Mouse (Mus musculus) midbrain, postnatal 0 days (tissue): ENCODE measurements around the gene Tbc1d1. TPM values are rescaled to one million over a fixed set of nuclear protein-coding genes. Genes with fewer than 3 reads are reported as not detected.
A peak's percentile ranks its signal among the peaks of the same experiment; 100 is the strongest.

Experiments used
- ATAC-seq: fragments of 200-750 bp; cut with Nextera tagmentation; 2 replicates; pipeline ENCODE4 v1.8.0; 2017; ENCODE audit warnings: moderate number of reproducible peaks, mild to moderate bottlenecking, moderate TSS enrichment, moderate library complexity; ENCODE audit not compliant: low FRiP score
- DNase-seq: peaks from one replicate; pipeline ENCODE4 v3.0.0-alpha.2; 2015; ENCODE audit warnings: low spot score
- H3K27ac ChIP-seq: fragments of 300-500 bp; sonication (generic); 2 replicates; pipeline ENCODE4 v1.5.1; 2014; ENCODE audit warnings: low read depth, mild to moderate bottlenecking, low read length, mixed read lengths
- H3K27me3 ChIP-seq: fragments of 300-500 bp; sonication (generic); 2 replicates; pipeline ENCODE4 v1.6.1; 2014; ENCODE audit warnings: low read length, control low read depth, mixed read lengths; ENCODE audit not compliant: insufficient read depth
- H3K36me3 ChIP-seq: fragments of 300-500 bp; sonication (generic); 2 replicates; pipeline ENCODE4 v1.6.1; 2014; ENCODE audit warnings: low read length, control low read depth, mixed read lengths; ENCODE audit not compliant: insufficient read depth
- H3K4me1 ChIP-seq: fragments of 300-500 bp; sonication (generic); 2 replicates; pipeline ENCODE4 v1.6.1; 2014; ENCODE audit warnings: mild to moderate bottlenecking, control low read depth, antibody characterized with exemption, low read length, mixed read lengths; ENCODE audit not compliant: insufficient read depth
- H3K4me2 ChIP-seq: fragments of 300-500 bp; sonication (generic); 2 replicates; pipeline ENCODE4 v1.6.1; 2014; ENCODE audit warnings: low read depth, mild to moderate bottlenecking, low read length, mixed read lengths; ENCODE audit not compliant: poor library complexity, severe bottlenecking
- H3K4me3 ChIP-seq: fragments of 300-500 bp; sonication (generic); 2 replicates; pipeline ENCODE4 v1.5.1; 2014; ENCODE audit warnings: low read depth, mild to moderate bottlenecking, low read length, moderate library complexity
- H3K9ac ChIP-seq: fragments of 300-500 bp; sonication (generic); replicated peaks from 2 replicates; pipeline ENCODE4 v1.6.1; 2014; ENCODE audit warnings: mild to moderate bottlenecking, low read length, moderate library complexity, mixed read lengths; ENCODE audit not compliant: poor library complexity, severe bottlenecking
- H3K9me3 ChIP-seq: fragments of 300-500 bp; sonication (generic); 2 replicates; pipeline ENCODE4 v1.6.1; 2016; ENCODE audit warnings: low read length, control low read depth
- CTCF ChIP-seq: IDR thresholded peaks from 2 replicates; pipeline ENCODE4 v1.5.1; 2016; ENCODE audit warnings: antibody characterized with exemption, mild to moderate bottlenecking
- WGBS: fragments of 180-500 bp; shearing (Covaris S2); extraction: QIAGEN DNeasy Blood & Tissue Kit; methylation state at CpG from one replicate; pipeline ENCODE4 v1.1.7; 2014; 5-methylcytosine and 5-hydroxymethylcytosine counted together
- polyA plus RNA-seq: library from polyadenylated mRNA; unstranded; fragments of >200 nt; fragmentation: Nextera tagmentation; extraction: Ambion mirVana; gene quantifications from 2 replicates; pipeline ENCODE4 v1.2.1, GENCODE M21; 2015
- total RNA-seq: library from RNA; depleted of rRNA; stranded (reverse); fragments of >200 nt; gene quantifications from 2 replicates; pipeline ENCODE4 v1.2.3, GENCODE M21; 2014

The Tbc1d1 gene
- total and polyA plus RNA-seq, 2 experiments from 2014 or later, result 5.6 to 11.3 TPM

DNA sequence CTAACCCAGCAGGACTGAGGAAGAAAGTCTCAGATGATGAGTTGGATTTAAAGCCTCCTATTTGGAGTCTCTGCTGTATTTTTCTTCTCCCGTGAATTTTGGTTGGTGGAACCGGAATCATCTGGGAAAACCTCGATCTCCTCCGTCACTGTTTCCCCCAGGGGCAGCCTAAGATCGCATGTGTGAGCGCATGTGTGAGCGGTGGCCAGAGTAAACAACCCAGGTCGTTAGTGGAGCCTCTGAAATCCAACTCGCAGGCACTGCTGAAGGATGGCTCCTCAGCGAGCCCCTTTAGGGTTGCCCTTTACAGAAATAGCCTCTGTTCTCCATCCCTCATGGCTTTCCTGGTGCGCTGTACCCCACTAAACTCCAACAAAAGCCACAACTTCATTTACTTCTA is 37.2 kb downstream of the Tbc1d1 start:
- no peak for ATAC-seq
- no peak for TF ChIP-seq CTCF
- 65% methylated on average over 11 of the region's 11 CpGs for WGBS
- Histone ChIP-seq H3K4me1 (no peaks in the 10 kb centered on the region), H3K9ac (no peak overlapping the region), H3K27me3 (no peaks in the 10 kb centered on the region), H3K9me3 (no peaks in the 10 kb centered on the region), H3K27ac (no peak overlapping the region), H3K4me2 (no peak overlapping the region), H3K4me3 (no peak overlapping the region), H3K36me3 (no peaks in the 10 kb centered on the region)
- no peak for DNase-seq

GRCm38 (mm10) chr5:64196250-64196865 is 40.3 kb downstream of the Tbc1d1 start:
- Histone ChIP-seq H3K4me1 (no peaks in the 10 kb centered on the region), H3K27me3 (no peaks in the 10 kb centered on the region), H3K4me3 (no peak overlapping the region), H3K27ac (no peak overlapping the region), H3K36me3 (no peaks in the 10 kb centered on the region), H3K9ac (no peak overlapping the region), H3K4me2 (no peak overlapping the region), H3K9me3 (no peaks in the 10 kb centered on the region)
- no peak for TF ChIP-seq CTCF
- ATAC-seq (peak; percentile 62; the same call in 1 of the 2 replicates), DNase-seq (peak; percentile 90)
- 94% methylated on average over 1 of the region's 1 CpGs for WGBS

GRCm38 (mm10) chr5:64196866-64197321 is 40.8 kb downstream of the Tbc1d1 start:
- ATAC-seq, result no peak
- 87% methylated on average over 5 of the region's 5 CpGs for WGBS

GRCm38 (mm10) chr5:64198624-64199023 is 42.5 kb downstream of the Tbc1d1 start:
- no peak for TF ChIP-seq CTCF
- H3K27ac ChIP-seq, result no peak overlapping the region
- H3K9me3 ChIP-seq, result no peaks in the 10 kb centered on the region
- H3K4me1 ChIP-seq, result no peaks in the 10 kb centered on the region
- DNase-seq (no peak), ATAC-seq (no peak)
- no peak overlapping the region for H3K9ac ChIP-seq
- no peak overlapping the region for H3K4me2 ChIP-seq
- H3K36me3 ChIP-seq, result no peaks in the 10 kb centered on the region
- no peaks in the 10 kb centered on the region for H3K27me3 ChIP-seq
- WGBS, result 96% methylated on average over 7 of the region's 7 CpGs
- H3K4me3 ChIP-seq, result no peak overlapping the region

More at GRCm38 (mm10) chr5:64196866-64197321, 40.8 kb downstream of the Tbc1d1 start:
- Histone ChIP-seq H3K9me3 (no peaks in the 10 kb centered on the region), H3K27ac (no peak overlapping the region), H3K4me2 (no peak overlapping the region), H3K4me3 (no peak overlapping the region), H3K9ac (no peak overlapping the region), H3K36me3 (no peaks in the 10 kb centered on the region), H3K4me1 (no peaks in the 10 kb centered on the region), H3K27me3 (no peaks in the 10 kb centered on the region)
- no peak for TF ChIP-seq CTCF
- DNase-seq, result no peak

- Histone ChIP-seq H3K9me3 (no peaks in the 10 kb centered on the region), H3K4me3 (no peak overlapping the region), H3K27ac (no peak overlapping the region), H3K9ac (no peak overlapping the region), H3K4me1 (no peaks in the 10 kb centered on the region), H3K4me2 (no peak overlapping the region), H3K36me3 (no peaks in the 10 kb centered on the region), H3K27me3 (no peaks in the 10 kb centered on the region)
- WGBS, result 83% methylated on average over 5 of the region's 5 CpGs
- ATAC-seq (no peak), DNase-seq (no peak)
- TF ChIP-seq CTCF, result no peak
Measured at GRCm38 (mm10) chr5:64201071-64201470, 45.0 kb downstream of the Tbc1d1 start.

- Histone ChIP-seq H3K27ac (no peak overlapping the region), H3K36me3 (no peaks in the 10 kb centered on the region), H3K27me3 (no peaks in the 10 kb centered on the region), H3K9ac (no peak overlapping the region), H3K9me3 (no peaks in the 10 kb centered on the region), H3K4me3 (no peak overlapping the region), H3K4me1 (no peaks in the 10 kb centered on the region), H3K4me2 (no peak overlapping the region)
- peak; percentile 79 for TF ChIP-seq CTCF
- WGBS, result 30% methylated on average over 2 of the region's 2 CpGs
- ATAC-seq (no peak), DNase-seq (peak; percentile 35)
Measured at GRCm38 (mm10) chr5:64202306-64202705, 46.2 kb downstream of the Tbc1d1 start.
